Mouse (Mus musculus) bone marrow, adult 2 months (tissue): ENCODE data around the gene Shisa7.

ENCODE experiments used
- CTCF ChIP-seq: fragments of 200-500 bp; IDR thresholded peaks from 2 replicates; pipeline ENCODE4 v1.5.1; 2011; ENCODE audit warnings: low read length, control low read depth; ENCODE audit not compliant: control insufficient read depth, insufficient read depth
- POLR2A ChIP-seq: fragments of 200-500 bp; IDR thresholded peaks from 2 replicates; pipeline ENCODE4 v1.6.1; 2011; ENCODE audit warnings: low read depth, mild to moderate bottlenecking, control low read depth, low read length, borderline replicate concordance; ENCODE audit not compliant: control insufficient read depth

GRCm38 (mm10) chr7:4783667-4784268 lies 60.7 kb downstream of the Shisa7 start:
- no peak for TF ChIP-seq POLR2A
- no peak for TF ChIP-seq CTCF
